Mouse (Mus musculus) left cerebral cortex, adult 2 months (tissue): ENCODE measurements around the gene Ntng1. TPM values are rescaled to one million over a fixed set of nuclear protein-coding genes. Genes with fewer than 3 reads are reported as not detected.

ENCODE experiments used
- DNase-seq, 2 experiments: peaks; one replicate each; pipeline ENCODE4 v3.0.0; 2021 to 2022; ENCODE audit warnings: low spot score in 2 of 2, mixed read lengths in 1 of 2; ENCODE audit errors: extremely low spot score in 1 of 2
- H3K27ac ChIP-seq: fragments of 200-600 bp; 2 replicates; pipeline ENCODE4 v1.8.1; 2022
- H3K4me3 ChIP-seq: fragments of 200-600 bp; 2 replicates; pipeline ENCODE4 v1.8.1; 2022
- CTCF ChIP-seq: fragments of 200-600 bp; IDR thresholded peaks from 2 replicates; pipeline ENCODE4 v1.8.1; 2022; ENCODE audit warnings: antibody characterized with exemption, mild to moderate bottlenecking, moderate library complexity
- intact Hi-C: fragments of 180-260 bp; cut with DNase I; formaldehyde crosslinking; loops from one replicate; pipeline ENCODE4 v1.15.1; 2025
- total RNA-seq, 2 experiments: library from RNA; stranded (reverse); gene quantifications; 2 replicates each; pipeline ENCODE4 v1.2.3; 2021

The Ntng1 gene
- total RNA-seq, 2 experiments from 2014 or later: 33.2 to 38.2 TPM

GRCm38 (mm10) chr3:110046750-110047149 is 97.1 kb downstream of the Ntng1 start:
- TF ChIP-seq CTCF: no peak
- Histone ChIP-seq H3K27ac (no peak overlapping the region), H3K4me3 (no peak overlapping the region)
- DNase-seq: no peak
- intact Hi-C loops: no loop called here

DNA sequence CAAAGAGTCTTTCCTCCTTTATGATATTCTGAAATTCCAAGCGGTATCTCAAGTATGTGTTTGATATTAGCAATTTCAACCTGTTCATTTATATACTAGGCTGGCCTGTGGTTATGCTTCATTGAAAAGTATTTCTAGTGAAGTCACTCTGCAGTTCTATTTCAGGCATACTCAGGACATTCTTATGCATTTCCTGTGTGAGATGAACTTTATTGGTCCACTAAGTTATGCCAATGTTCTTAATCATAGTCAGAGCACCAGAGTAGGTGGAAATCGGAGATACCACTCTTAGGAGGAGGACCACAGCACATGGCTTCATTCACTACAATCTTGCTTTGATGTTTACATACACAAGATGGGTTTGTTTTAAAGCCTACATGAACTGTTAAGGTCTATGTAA is 99.6 kb downstream of the Ntng1 start:
- H3K27ac ChIP-seq: no peak overlapping the region
- no peak overlapping the region for H3K4me3 ChIP-seq
- no peak for DNase-seq
- intact Hi-C loops: no loop called here
- TF ChIP-seq CTCF: no peak

DNA sequence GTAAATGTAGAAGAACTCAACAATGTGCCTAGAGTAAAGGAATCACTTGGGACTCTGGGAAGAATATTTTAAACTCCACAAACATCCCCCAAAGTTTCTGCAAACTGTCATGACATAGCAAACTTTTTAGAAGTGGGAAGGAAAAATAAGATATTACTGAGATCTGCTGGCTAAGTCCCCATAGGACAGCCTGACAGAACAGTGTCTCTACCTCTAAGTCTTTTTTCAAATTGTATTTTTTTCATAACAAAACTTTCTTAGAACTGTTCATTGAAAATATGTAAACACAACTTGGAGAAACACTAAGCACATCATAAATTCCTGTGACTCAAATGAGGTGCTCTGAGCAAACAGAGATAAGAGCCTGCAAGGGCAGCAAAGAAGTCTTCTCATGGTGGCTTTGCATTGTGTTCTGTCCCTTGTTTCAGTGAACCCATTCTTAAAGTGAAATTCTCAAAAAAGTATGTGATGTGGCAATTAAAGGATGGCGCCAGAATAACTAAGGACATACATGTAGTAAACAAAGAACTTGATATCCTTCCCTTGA is 100.1 kb downstream of the Ntng1 start:
- DNase-seq: no peak
- Histone ChIP-seq H3K4me3 (no peak overlapping the region), H3K27ac (no peak overlapping the region)
- intact Hi-C loops: no loop called here
- TF ChIP-seq CTCF: no peak

- Histone ChIP-seq H3K4me3 (no peak overlapping the region), H3K27ac (no peak overlapping the region)
- intact Hi-C loops: no loop called here
- no peak for TF ChIP-seq CTCF
- DNase-seq: no peak
Measured at GRCm38 (mm10) chr3:110022783-110023599, 120.8 kb downstream of the Ntng1 start.

DNA sequence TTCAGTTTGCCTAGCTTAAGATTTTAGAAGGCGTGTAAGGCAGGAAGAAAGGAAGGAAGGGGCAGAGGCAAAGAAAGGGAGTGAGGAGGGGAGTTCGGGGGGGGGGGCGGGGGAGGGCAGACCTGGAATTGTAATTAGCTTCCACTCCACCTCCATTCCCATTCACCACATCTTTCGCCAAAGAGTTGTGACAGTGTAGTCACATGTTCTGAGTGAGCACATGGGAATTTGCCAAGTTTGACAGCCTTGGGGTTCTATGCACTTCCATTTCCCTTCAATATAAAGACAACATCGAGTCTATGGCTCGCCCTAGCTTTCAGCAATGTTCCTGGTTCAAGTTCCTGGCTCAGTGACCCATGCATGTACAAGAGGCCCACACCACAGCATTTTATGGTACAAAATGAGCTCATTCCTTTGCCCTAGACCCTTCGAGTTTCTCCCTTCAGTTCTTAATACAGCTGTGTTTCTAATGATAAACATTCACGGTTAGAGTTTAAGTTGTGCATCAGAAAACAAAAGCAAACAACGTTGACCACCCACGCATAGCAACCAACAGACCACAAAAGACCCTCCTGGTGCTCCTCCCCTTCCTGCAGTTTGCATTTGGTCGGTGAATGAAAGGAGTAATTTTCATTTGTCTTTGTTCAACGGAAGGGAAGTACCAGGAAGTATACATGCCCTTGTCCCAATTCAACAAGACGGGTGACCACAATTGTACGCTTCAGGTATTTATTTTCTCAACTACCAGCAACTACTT is 132.8 kb downstream of the Ntng1 start:
- TF ChIP-seq CTCF: no peak

DNA sequence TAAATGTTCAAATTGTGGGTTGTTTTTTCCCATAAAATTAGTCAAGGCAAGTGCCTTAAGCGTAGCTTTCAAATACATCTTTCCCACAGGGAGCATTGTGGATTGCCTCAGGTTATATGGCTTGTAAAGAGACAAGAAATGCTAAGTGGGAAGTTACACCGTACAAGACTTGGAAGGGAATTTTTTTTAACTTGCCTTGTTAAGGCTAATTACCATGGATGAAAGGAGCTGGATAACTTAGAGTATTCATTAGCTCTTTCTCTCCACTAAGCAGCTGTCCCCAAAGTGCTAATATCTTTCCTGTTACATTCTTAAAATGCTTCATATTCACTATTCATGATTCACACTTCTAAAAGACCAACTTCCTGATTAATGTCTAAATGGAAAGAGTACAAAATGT is 133.4 kb downstream of the Ntng1 start:
- no peak overlapping the region for H3K27ac ChIP-seq
- no peak for TF ChIP-seq CTCF
- H3K4me3 ChIP-seq: no peak overlapping the region
- no peak for DNase-seq
- intact Hi-C loops: no loop called here

More for the DNA sequence above, 132.8 kb downstream of the Ntng1 start:
- H3K4me3 ChIP-seq: no peak overlapping the region
- intact Hi-C loops: no loop called here
- DNase-seq: no peak
- H3K27ac ChIP-seq: no peak overlapping the region

GRCm38 (mm10) chr3:110000349-110000748 is 143.5 kb downstream of the Ntng1 start:
- intact Hi-C loops: no loop called here
- TF ChIP-seq CTCF: no peak

GRCm38 (mm10) chr3:109995663-109996024 is 148.2 kb downstream of the Ntng1 start:
- Histone ChIP-seq H3K4me3 (no peak overlapping the region), H3K27ac (no peak overlapping the region)
- TF ChIP-seq CTCF: no peak
- DNase-seq: no peak
- intact Hi-C loops: no loop called here

More at GRCm38 (mm10) chr3:110000349-110000748, 143.5 kb downstream of the Ntng1 start:
- no peak overlapping the region for H3K4me3 ChIP-seq
- DNase-seq: no peak
- no peak overlapping the region for H3K27ac ChIP-seq

- no peak overlapping the region for H3K4me3 ChIP-seq
- H3K27ac ChIP-seq: no peak overlapping the region
- DNase-seq: no peak
- no peak for TF ChIP-seq CTCF
- intact Hi-C loops: no loop called here
Measured at GRCm38 (mm10) chr3:109994978-109995662, 148.7 kb downstream of the Ntng1 start.

DNA sequence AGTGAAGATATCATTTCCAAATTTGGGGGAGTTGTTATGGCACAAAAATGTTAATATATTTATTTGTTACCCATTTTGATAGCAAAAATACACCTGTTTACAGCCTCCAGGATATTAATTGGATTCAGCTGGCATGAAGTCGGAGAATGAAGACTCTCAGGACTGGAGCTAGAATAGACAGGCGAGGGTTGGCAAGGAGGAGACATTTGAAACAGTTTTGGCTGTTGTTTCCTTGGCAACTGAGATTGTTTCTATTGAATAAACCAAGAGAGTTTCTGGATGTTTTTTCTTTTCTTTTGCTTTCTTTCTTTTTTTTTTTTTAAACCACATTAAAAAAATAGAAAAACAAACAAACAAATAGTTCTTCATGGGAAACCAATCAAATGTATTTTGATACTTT is 159.7 kb downstream of the Ntng1 start:
- TF ChIP-seq CTCF: no peak
- DNase-seq: no peak
- intact Hi-C loops: no loop called here
- H3K27ac ChIP-seq: no peak overlapping the region
- no peak overlapping the region for H3K4me3 ChIP-seq

- no peak overlapping the region for H3K4me3 ChIP-seq
- no peak for TF ChIP-seq CTCF
- no peak for DNase-seq
- no peak overlapping the region for H3K27ac ChIP-seq
- intact Hi-C loops: no loop called here
Measured at GRCm38 (mm10) chr3:109977614-109978013, 166.2 kb downstream of the Ntng1 start.

GRCm38 (mm10) chr3:109975106-109975505 is 168.7 kb downstream of the Ntng1 start:
- H3K4me3 ChIP-seq: no peak overlapping the region
- intact Hi-C loops: no loop called here
- no peak overlapping the region for H3K27ac ChIP-seq
- no peak for TF ChIP-seq CTCF
- no peak for DNase-seq
